Mouse (Mus musculus): ENCODE results near the gene Dnah2. TPM values are rescaled to one million over a fixed set of nuclear protein-coding genes. Genes with fewer than 3 reads are reported as not detected.
A peak's percentile ranks its signal among the peaks of the same experiment; 100 is the strongest.

Gene Dnah2
- total and polyA plus RNA-seq, 3 experiments = 0.04 to 0.07 TPM; not detected in 1

- TF ChIP-seq UBTF (IDR thresholded peaks at IDR 0.05; ENCODE audit: borderline replicate concordance, insufficient read depth, low read depth, low read length) (no peak), TCF12 (IDR thresholded peaks at IDR 0.05; ENCODE audit: low read depth, low read length) (peak; percentile 78), MAFK (IDR thresholded peaks at IDR 0.05; ENCODE audit: borderline replicate concordance, low read depth, low read length) (no peak; the same call in 1 of the 2 replicates), EP300 (IDR thresholded peaks at IDR 0.05; ENCODE audit: low read depth in 1 of 2, low read length in 2 of 2) (0 out of 4 replicates have a peak, but pooled peaks of 1 of the 2 experiments have one; percentile 24), JUND (IDR thresholded peaks at IDR 0.05; ENCODE audit: low read depth, low read length) (no peak), CTCF (IDR thresholded peaks at IDR 0.05 in 2 of 3, conservative IDR thresholded peaks at IDR 0.05 in 1 of 3; ENCODE audit: control insufficient read depth in 1 of 3, insufficient read depth in 1 of 3, low read depth in 2 of 3, low read length in 3 of 3, poor library complexity in 1 of 3, severe bottlenecking in 1 of 3) (peak in 1 of 3 experiments; percentile 34; a peak in 2 of 6 replicates), E2F4 (IDR thresholded peaks at IDR 0.05; ENCODE audit: borderline replicate concordance, low read depth, low read length) (peak; percentile 69; the same call in 1 of the 2 replicates), NRF1 (IDR thresholded peaks at IDR 0.05; ENCODE audit: insufficient read depth, low read depth, low read length, poor library complexity, severe bottlenecking) (no peak), ZKSCAN1 (IDR thresholded peaks at IDR 0.05; ENCODE audit: low read depth, low read length) (no peak), POLR2AphosphoS2 (IDR thresholded peaks at IDR 0.05; ENCODE audit: low read length) (peak; percentile 81), BHLHE40 (IDR thresholded peaks at IDR 0.05; ENCODE audit: borderline replicate concordance, low read depth, low read length) (peak; percentile 53; the same call in 1 of the 2 replicates)
Observed at GRCm38 (mm10) chr11:69580091-69580514, 31.2 kb upstream of the Dnah2 start, which contains the start of the genes Wrap53 and Trp53 (continued).

DNA sequence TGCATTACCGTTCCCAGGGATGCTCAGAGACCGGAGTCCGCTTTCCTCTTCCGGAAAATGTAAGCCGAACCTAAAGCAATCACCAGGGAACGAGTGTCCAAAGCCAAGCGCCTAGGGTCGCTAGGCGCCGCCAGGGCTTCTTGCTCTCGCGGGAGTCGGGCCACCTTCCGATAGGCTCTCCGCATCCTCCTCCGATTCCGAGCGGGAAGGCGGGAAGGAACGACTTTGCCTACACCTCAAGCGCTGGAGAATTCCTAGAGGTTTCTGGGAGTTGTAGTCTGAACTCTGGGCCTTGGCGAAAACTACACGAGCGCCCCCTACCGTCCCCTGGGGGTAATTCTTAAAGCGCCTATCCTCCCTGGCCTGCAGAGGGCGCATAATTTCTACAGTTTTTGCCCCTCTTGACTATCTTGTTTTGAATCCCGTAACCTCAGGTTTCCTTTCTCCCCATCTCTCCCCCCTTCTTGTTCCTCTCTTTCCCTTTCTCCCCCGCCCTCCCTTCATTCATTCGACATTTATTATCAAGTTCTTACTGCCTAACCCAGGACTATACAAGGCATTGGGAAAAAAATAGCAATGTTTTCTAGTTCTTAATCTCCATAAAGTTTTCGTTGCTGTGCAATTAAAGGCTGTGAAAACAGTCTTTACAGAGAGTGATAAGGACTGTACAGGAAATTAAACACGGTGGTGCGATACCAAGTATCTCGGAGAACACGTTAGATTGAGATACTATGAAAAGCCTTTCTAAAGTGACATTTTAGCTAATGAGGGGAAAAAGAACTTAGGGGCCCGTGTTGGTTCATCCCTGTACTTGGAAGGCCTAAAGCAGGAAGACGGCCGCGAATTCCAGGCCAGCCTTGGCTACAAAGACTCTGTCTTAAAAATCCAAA, 30.5 kb upstream of the Dnah2 start:
- Histone ChIP-seq H3K79me2 (ENCODE audit: control insufficient read depth, insufficient read depth, low read length, poor library complexity) (peaks cover 73% of the 10 kb centered on the region), H3K36me3 (ENCODE audit: control insufficient read depth in 1 of 2, insufficient read depth in 2 of 2, low read length in 2 of 2) (peaks cover 0 to 26% of the 10 kb centered on the region in 2 experiments; a peak in 2 of 4 replicates), H3K9me3 (replicated peaks; ENCODE audit: insufficient read depth, low read length) (no peaks in the 10 kb centered on the region), H3K9ac (ENCODE audit: control insufficient read depth, low read depth, low read length, poor library complexity, severe bottlenecking) (peak overlapping the region; percentile 77), H3K27me3 (ENCODE audit: control insufficient read depth in 1 of 2, insufficient read depth in 2 of 2, low read length in 2 of 2) (no peaks in the 10 kb centered on the region), H3K4me1 (ENCODE audit: control insufficient read depth in 1 of 2, insufficient read depth in 2 of 2, low read length in 2 of 2) (peaks cover 0 to 32% of the 10 kb centered on the region in 2 experiments; a peak in 3 of 4 replicates), H3K4me3 (ENCODE audit: control insufficient read depth in 1 of 2, insufficient read depth in 1 of 2, low read depth in 2 of 2, low read length in 2 of 2) (peak overlapping the region; percentile 82 to 91), H3K27ac (ENCODE audit: control insufficient read depth, low read depth, low read length) (peak overlapping the region; percentile 96)
- peak; percentile 100 for DNase-seq (ENCODE audit: low read depth, low spot score)
- TF ChIP-seq TBP (IDR thresholded peaks at IDR 0.05; ENCODE audit: low read depth, low read length) (peak; percentile 82), MXI1 (IDR thresholded peaks at IDR 0.05; ENCODE audit: low read depth, low read length) (no peak; the same call in 1 of the 2 replicates), POLR2A (IDR thresholded peaks at IDR 0.05; ENCODE audit: control insufficient read depth in 1 of 2, insufficient read depth in 1 of 2, low read depth in 1 of 2, low read length in 2 of 2, poor library complexity in 1 of 2) (peak in 1 of 2 experiments; percentile 93; a peak in 2 of 4 replicates), SMC3 (IDR thresholded peaks at IDR 0.05; ENCODE audit: low read depth, low read length) (peak; percentile 87), TCF12 (IDR thresholded peaks at IDR 0.05; ENCODE audit: low read depth, low read length) (peak; percentile 81), UBTF (IDR thresholded peaks at IDR 0.05; ENCODE audit: borderline replicate concordance, insufficient read depth, low read depth, low read length) (0 out of 2 replicates have a peak, but pooled peaks have one; percentile 32), ELF1 (IDR thresholded peaks at IDR 0.05; ENCODE audit: low read depth, low read length) (peak; percentile 69), MAFK (IDR thresholded peaks at IDR 0.05; ENCODE audit: borderline replicate concordance, low read depth, low read length) (peak; percentile 5; the same call in 1 of the 2 replicates), KAT2A (conservative IDR thresholded peaks at IDR 0.05; ENCODE audit: low read depth, low read length) (peak; percentile 73; the same call in 1 of the 2 replicates), HCFC1 (IDR thresholded peaks at IDR 0.05; ENCODE audit: low read depth, low read length) (peak; percentile 93), RCOR1 (IDR thresholded peaks at IDR 0.05; ENCODE audit: low read depth, low read length) (no peak), NRF1 (IDR thresholded peaks at IDR 0.05; ENCODE audit: insufficient read depth, low read depth, low read length, poor library complexity, severe bottlenecking) (peak; percentile 32; the same call in 1 of the 2 replicates), MYC (IDR thresholded peaks at IDR 0.05; ENCODE audit: low read depth, low read length) (peak; percentile 73; the same call in 1 of the 2 replicates), ZNF384 (IDR thresholded peaks at IDR 0.05; ENCODE audit: low read depth, low read length) (peak; percentile 83; the same call in 1 of the 2 replicates), ZC3H11A (IDR thresholded peaks at IDR 0.05; ENCODE audit: low read depth, low read length) (peak; percentile 68), SIN3A (IDR thresholded peaks at IDR 0.05; ENCODE audit: low read length) (peak; percentile 96), E2F4 (IDR thresholded peaks at IDR 0.05; ENCODE audit: borderline replicate concordance, low read depth, low read length) (peak; percentile 98), GATA1 (IDR thresholded peaks at IDR 0.05; ENCODE audit: low read depth, low read length) (peak; percentile 88), NELFE (IDR thresholded peaks at IDR 0.05; ENCODE audit: low read depth, low read length) (no peak; the same call in 1 of the 2 replicates), EP300 (IDR thresholded peaks at IDR 0.05; ENCODE audit: low read depth in 1 of 2, low read length in 2 of 2) (peak; percentile 79 to 86), BHLHE40 (IDR thresholded peaks at IDR 0.05; ENCODE audit: borderline replicate concordance, low read depth, low read length) (peak; percentile 38; the same call in 1 of the 2 replicates), CHD2 (IDR thresholded peaks at IDR 0.05; ENCODE audit: low read length) (peak; percentile 93), MAX (IDR thresholded peaks at IDR 0.05; ENCODE audit: low read length) (0 out of 2 replicates have a peak, but pooled peaks have one; percentile 19), ETS1 (IDR thresholded peaks at IDR 0.05; ENCODE audit: low read depth, low read length) (peak; percentile 72), TAL1 (IDR thresholded peaks at IDR 0.05; ENCODE audit: low read length) (0 out of 2 replicates have a peak, but pooled peaks have one; percentile 15), RAD21 (IDR thresholded peaks at IDR 0.05; ENCODE audit: low read depth, low read length) (peak; percentile 66)

All from MEL (cell line).